Comparison of ENCODE assay signal across 8 mouse cellular contexts in genomic region chr10:78440812-78441211, GRCm38 (mm10). TPM values are rescaled to one million over a fixed set of nuclear protein-coding genes. Genes with fewer than 3 reads are reported as not detected.
A peak's percentile ranks its signal among the peaks of the same experiment; 100 is the strongest.
DNase-seq lines count a peak whose midpoint lies in the region; ATAC-seq lines count a peak whose summit lies in the region.

No protein-coding gene starts in this region.

- peak; percentile 46 to 51 for DNase-seq in kidney, postnatal 4 days
- no peak for DNase-seq in kidney, adult 8-10 months
- DNase-seq in B cell, adult 2 months = peak; percentile 51 to 53
- DNase-seq in layer of hippocampus, adult 11-12 months (ENCODE audit: low spot score) = no peak
- no peak for DNase-seq in Muller cell, postnatal 12 days (ENCODE audit: inconsistent ontology term)
- no peak for DNase-seq in adrenal gland, adult 2 months

- peak; percentile 38 for ATAC-seq in CD4-positive, CD25-positive, alpha-beta regulatory T cell, adult 4 months
- ATAC-seq in inflammation-experienced regulatory T-cells, adult 6 months = peak; percentile 47

RNA-seq across cellular contexts. Expression of gene Cstb, which starts 15.3 kb away (rescaled TPM):
- polyA plus RNA-seq in CD4-positive, CD25-positive, alpha-beta regulatory T cell, adult 4 months (2017; shearing (Covaris generic)) = 100 to 1,000 TPM; 146 to 147 TPM
- 100 to 1,000 TPM; 160 to 186 (median 183) TPM for polyA plus RNA-seq in inflammation-experienced regulatory T-cells, adult 6 months (2017; shearing (Covaris generic))
- 100 to 1,000 TPM; 380 to 402 TPM for total RNA-seq in adrenal gland, adult 2 months (2021)
- 67.7 and 81.7 TPM in 2 replicates for polyA plus RNA-seq in adrenal gland, adult 2 months (2012; rRNA removed)

RNA-seq across cellular contexts. Expression of gene Pdxk, which starts 24.0 kb away (rescaled TPM):
- polyA plus RNA-seq in CD4-positive, CD25-positive, alpha-beta regulatory T cell, adult 4 months (2017; shearing (Covaris generic)) = 10 to 100 TPM in 1 of 2 experiments, 1 to 10 TPM in 1; 8.9 to 16.5 TPM
- 10 to 100 TPM in 1 of 3 experiments, 1 to 10 TPM in 2; 6.3 to 11.6 (median 9.0) TPM for polyA plus RNA-seq in inflammation-experienced regulatory T-cells, adult 6 months (2017; shearing (Covaris generic))
- 10 to 100 TPM; 21.7 to 31.2 TPM for total RNA-seq in adrenal gland, adult 2 months (2021)
- 18.7 and 21.3 TPM in 2 replicates for polyA plus RNA-seq in adrenal gland, adult 2 months (2012; rRNA removed)

RNA-seq across cellular contexts. Expression of gene Rrp1, which starts 28.0 kb away (rescaled TPM):
- 100 to 1,000 TPM; 107 to 148 TPM for polyA plus RNA-seq in CD4-positive, CD25-positive, alpha-beta regulatory T cell, adult 4 months (2017; shearing (Covaris generic))
- 100 to 1,000 TPM in 2 of 3 experiments, 10 to 100 TPM in 1; 90.6 to 113 (median 101) TPM for polyA plus RNA-seq in inflammation-experienced regulatory T-cells, adult 6 months (2017; shearing (Covaris generic))
- 100 to 1,000 TPM; 234 to 244 TPM for total RNA-seq in adrenal gland, adult 2 months (2021)
- polyA plus RNA-seq in adrenal gland, adult 2 months (2012; rRNA removed) = 52.6 and 73.7 TPM in 2 replicates

Comparison
In these comparisons a context has a peak if more than half of its experiments do, and no peak if none do; other contexts are left out.
1. DNase-seq: peak in kidney, postnatal 4 days (2 of 2) and B cell, adult 2 months (2 of 2); none in kidney, adult 8-10 months (0 of 2), layer of hippocampus, adult 11-12 months (single experiment), Muller cell, postnatal 12 days (single experiment) and adrenal gland, adult 2 months (single experiment).